Mouse (Mus musculus): ENCODE data around the gene Maml3. TPM values are rescaled to one million over a fixed set of nuclear protein-coding genes. Genes with fewer than 3 reads are reported as not detected.

Maml3 gene
- polyA plus RNA-seq, 1 experiment from 2014 or later = 3.6 TPM

DNA sequence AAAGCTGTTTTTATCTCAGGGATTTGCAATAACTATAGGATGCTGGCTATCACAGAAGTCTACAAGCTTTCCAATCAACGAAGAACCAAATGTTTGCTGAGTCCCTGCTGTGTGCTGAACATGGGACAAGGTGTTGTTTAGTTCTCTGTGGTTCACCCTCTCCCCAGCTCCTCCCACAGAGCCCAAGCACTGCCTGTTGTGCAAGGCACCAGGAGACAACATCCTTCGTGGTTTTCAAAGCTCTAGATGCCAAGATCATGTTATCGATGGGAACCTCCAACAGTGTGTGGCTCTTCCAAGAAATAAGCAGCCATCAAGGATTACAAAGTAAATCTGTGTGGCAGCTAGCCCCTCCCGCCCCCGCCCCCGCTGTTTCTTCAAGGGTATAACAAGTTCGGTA is 374.2 kb downstream of the Maml3 start:
- Histone ChIP-seq H3K9ac (ENCODE audit: low read depth, low read length) (no peak overlapping the region), H3K27ac (ENCODE audit: low read length) (no peak overlapping the region), H3K4me3 (ENCODE audit: low read length) (no peak overlapping the region), H3K4me1 (ENCODE audit: control insufficient read depth, insufficient read depth, low read length) (peaks cover 14% of the 10 kb centered on the region), H3K36me3 (ENCODE audit: control insufficient read depth, insufficient read depth, low read length) (no peaks in the 10 kb centered on the region), H3K4me2 (ENCODE audit: low read depth, low read length) (no peak overlapping the region), H3K9me3 (ENCODE audit: control insufficient read depth, low read length) (no peaks in the 10 kb centered on the region), H3K27me3 (replicated peaks; ENCODE audit: control insufficient read depth, insufficient read depth, low read length) (no peaks in the 10 kb centered on the region)
- WGBS = 90% methylated on average over 7 of the region's 7 CpGs
- no peak for ATAC-seq

DNA sequence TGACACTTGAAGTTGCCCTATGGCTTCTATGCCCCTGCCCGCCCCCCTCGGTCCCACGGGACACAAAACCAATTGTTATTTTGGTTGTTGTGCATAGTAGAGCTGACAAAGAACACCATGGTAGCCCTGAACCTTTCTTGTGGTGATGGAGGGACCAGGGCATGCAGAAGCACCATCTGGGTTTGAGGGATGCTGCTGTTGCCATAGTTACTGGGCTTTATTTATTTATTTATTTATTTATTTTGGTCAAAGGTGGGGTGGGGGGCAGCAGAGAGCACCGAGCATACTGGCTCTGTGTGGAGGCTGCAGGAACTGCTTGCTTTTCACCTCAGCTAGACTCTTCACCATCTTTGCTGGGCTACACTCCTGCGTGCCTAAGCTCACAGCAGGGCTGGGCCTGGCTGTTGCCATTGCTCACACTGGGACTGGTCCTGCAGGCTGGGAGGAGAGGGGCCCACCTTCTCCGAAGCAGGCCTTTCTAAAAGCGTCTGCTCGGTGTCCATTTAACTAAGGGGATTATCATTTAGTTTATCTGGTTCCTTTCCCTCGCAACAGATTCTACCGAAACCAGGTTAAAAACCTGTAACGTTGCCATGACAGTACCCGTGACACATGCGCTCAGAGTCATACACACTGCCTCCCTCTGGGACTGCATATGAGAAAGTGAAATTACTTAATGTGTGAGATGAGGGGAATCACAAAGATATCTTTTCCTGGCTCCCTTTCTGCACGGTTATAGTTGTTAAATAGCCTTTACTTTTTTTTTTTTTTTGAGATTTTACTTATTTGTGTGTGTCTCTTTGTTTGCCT is 375.6 kb downstream of the Maml3 start:
- Histone ChIP-seq H3K4me2 (ENCODE audit: low read depth, low read length) (no peak overlapping the region), H3K9ac (ENCODE audit: low read depth, low read length) (no peak overlapping the region), H3K36me3 (ENCODE audit: control insufficient read depth, insufficient read depth, low read length) (no peaks in the 10 kb centered on the region), H3K4me1 (ENCODE audit: control insufficient read depth, insufficient read depth, low read length) (peaks cover 14% of the 10 kb centered on the region), H3K4me3 (ENCODE audit: low read length) (no peak overlapping the region), H3K9me3 (ENCODE audit: control insufficient read depth, low read length) (no peaks in the 10 kb centered on the region), H3K27me3 (replicated peaks; ENCODE audit: control insufficient read depth, insufficient read depth, low read length) (no peaks in the 10 kb centered on the region), H3K27ac (ENCODE audit: low read length) (no peak overlapping the region)
- WGBS = 72% methylated on average over 14 of the region's 14 CpGs
- ATAC-seq = no peak

DNA sequence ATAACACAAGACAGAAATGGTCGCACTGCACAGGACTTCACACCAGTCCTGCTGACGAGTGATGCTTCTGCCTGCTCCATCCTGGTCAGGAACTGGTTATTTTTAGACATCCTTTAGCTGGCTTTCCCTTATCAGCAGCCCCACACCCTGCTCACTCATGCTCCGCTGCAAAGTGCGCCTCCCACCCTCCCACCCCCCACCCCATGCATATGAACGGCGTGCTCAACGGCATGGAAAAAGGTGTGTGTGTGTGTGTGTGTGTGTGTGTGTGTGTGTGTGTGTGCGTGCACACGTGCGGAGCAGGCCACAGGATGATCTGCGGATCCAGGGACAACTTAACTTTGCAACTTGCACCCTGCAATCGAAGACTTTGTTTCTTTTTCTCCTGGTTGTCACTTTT is 376.4 kb downstream of the Maml3 start:
- H3K36me3 ChIP-seq (ENCODE audit: control insufficient read depth, insufficient read depth, low read length) = no peaks in the 10 kb centered on the region
- H3K27ac ChIP-seq (ENCODE audit: low read length) = no peak overlapping the region
- WGBS = 47% methylated on average over 12 of the region's 12 CpGs
- no peak overlapping the region for H3K4me2 ChIP-seq (ENCODE audit: low read depth, low read length)
- no peak overlapping the region for H3K9ac ChIP-seq (ENCODE audit: low read depth, low read length)
- no peaks in the 10 kb centered on the region for H3K27me3 ChIP-seq (replicated peaks; ENCODE audit: control insufficient read depth, insufficient read depth, low read length)
- H3K4me3 ChIP-seq (ENCODE audit: low read length) = no peak overlapping the region
- H3K9me3 ChIP-seq (ENCODE audit: control insufficient read depth, low read length) = no peaks in the 10 kb centered on the region
- peaks cover 14% of the 10 kb centered on the region for H3K4me1 ChIP-seq (ENCODE audit: control insufficient read depth, insufficient read depth, low read length)
- peak; percentile 80 for ATAC-seq

DNA sequence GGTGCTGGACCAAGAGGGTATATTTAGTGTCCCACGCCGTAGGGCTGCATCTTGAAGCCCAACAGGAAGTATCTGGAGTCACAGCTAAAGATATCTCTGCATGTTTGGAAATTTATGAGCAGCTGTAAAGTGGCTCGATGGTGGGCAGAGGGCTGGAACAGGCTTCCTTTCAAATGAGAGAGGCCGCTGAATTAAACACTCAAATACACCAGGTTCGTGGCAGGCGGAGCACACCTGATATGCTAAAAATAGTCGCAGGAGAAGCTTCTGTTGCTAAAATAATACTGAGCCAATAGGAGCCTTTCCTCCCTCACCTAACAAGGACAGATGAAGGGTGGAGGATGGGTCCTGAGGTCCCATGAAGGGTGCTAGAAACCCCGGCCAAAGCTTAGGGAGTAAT is 376.9 kb downstream of the Maml3 start:
- peak; percentile 43; the same call in 1 of the 2 replicates for ATAC-seq
- Histone ChIP-seq H3K4me2 (ENCODE audit: low read depth, low read length) (no peak overlapping the region), H3K4me1 (ENCODE audit: control insufficient read depth, insufficient read depth, low read length) (peaks cover 14% of the 10 kb centered on the region)

DNA sequence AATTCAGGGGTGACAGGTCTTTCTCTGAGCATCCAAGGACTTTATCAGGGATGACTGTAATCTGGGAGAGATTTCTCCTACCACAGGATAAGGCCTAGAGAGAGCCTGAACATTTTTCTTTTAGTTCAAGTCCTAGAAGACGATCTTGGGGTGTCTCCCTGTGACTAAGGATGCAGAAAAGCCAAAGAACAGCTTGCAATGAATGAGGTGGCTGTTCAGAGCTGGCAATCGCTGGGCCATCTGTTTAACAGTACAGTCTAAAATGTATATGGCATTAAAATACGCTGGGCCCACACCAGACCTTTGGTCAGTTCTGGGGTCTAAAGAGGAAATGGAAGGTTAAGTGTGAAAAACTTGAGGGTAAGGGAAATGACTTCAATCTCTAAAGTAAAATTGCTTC is 377.4 kb downstream of the Maml3 start:
- Histone ChIP-seq H3K9ac (ENCODE audit: low read depth, low read length) (no peak overlapping the region), H3K4me2 (ENCODE audit: low read depth, low read length) (no peak overlapping the region), H3K9me3 (ENCODE audit: control insufficient read depth, low read length) (no peaks in the 10 kb centered on the region), H3K4me1 (ENCODE audit: control insufficient read depth, insufficient read depth, low read length) (peaks cover 14% of the 10 kb centered on the region), H3K4me3 (ENCODE audit: low read length) (no peak overlapping the region), H3K27me3 (replicated peaks; ENCODE audit: control insufficient read depth, insufficient read depth, low read length) (no peaks in the 10 kb centered on the region), H3K36me3 (ENCODE audit: control insufficient read depth, insufficient read depth, low read length) (no peaks in the 10 kb centered on the region), H3K27ac (ENCODE audit: low read length) (peak overlapping the region; percentile 7; the same call in 1 of the 2 replicates)
- 48% methylated on average over 3 of the region's 3 CpGs for WGBS
- no peak for ATAC-seq

More for the DNA sequence above, 376.9 kb downstream of the Maml3 start:
- no peak overlapping the region for H3K4me3 ChIP-seq (ENCODE audit: low read length)
- H3K27ac ChIP-seq (ENCODE audit: low read length) = peak overlapping the region; percentile 7; the same call in 1 of the 2 replicates
- no peak overlapping the region for H3K9ac ChIP-seq (ENCODE audit: low read depth, low read length)
- H3K9me3 ChIP-seq (ENCODE audit: control insufficient read depth, low read length) = no peaks in the 10 kb centered on the region
- WGBS = 24% methylated on average over 8 of the region's 8 CpGs
- no peaks in the 10 kb centered on the region for H3K27me3 ChIP-seq (replicated peaks; ENCODE audit: control insufficient read depth, insufficient read depth, low read length)
- no peaks in the 10 kb centered on the region for H3K36me3 ChIP-seq (ENCODE audit: control insufficient read depth, insufficient read depth, low read length)

DNA sequence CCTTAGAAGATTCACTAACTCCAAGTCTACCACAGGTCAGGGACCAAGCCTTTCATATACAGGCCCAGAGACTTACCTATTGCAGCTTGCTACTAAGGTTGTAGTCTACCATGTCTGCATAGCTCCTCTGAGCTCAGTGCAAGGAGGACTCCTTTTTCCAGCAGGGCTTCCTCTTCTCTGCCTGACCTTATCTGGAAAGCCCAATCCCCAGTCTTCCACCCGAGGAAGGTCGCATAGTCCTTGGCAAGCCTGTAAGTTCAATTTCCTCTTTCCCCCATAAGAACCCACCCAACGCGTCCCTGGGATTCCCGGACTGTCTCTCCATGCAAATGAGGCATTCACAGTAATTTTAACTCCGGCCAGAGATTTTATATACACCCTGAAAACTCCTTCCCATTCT is 378.6 kb downstream of the Maml3 start:
- no peak for ATAC-seq
- Histone ChIP-seq H3K9me3 (ENCODE audit: control insufficient read depth, low read length) (no peaks in the 10 kb centered on the region), H3K36me3 (ENCODE audit: control insufficient read depth, insufficient read depth, low read length) (no peaks in the 10 kb centered on the region), H3K4me3 (ENCODE audit: low read length) (no peak overlapping the region), H3K9ac (ENCODE audit: low read depth, low read length) (no peak overlapping the region), H3K27me3 (replicated peaks; ENCODE audit: control insufficient read depth, insufficient read depth, low read length) (no peaks in the 10 kb centered on the region), H3K4me1 (ENCODE audit: control insufficient read depth, insufficient read depth, low read length) (peaks cover 14% of the 10 kb centered on the region), H3K27ac (ENCODE audit: low read length) (no peak overlapping the region), H3K4me2 (ENCODE audit: low read depth, low read length) (no peak overlapping the region)
- WGBS = 79% methylated on average over 6 of the region's 6 CpGs

DNA sequence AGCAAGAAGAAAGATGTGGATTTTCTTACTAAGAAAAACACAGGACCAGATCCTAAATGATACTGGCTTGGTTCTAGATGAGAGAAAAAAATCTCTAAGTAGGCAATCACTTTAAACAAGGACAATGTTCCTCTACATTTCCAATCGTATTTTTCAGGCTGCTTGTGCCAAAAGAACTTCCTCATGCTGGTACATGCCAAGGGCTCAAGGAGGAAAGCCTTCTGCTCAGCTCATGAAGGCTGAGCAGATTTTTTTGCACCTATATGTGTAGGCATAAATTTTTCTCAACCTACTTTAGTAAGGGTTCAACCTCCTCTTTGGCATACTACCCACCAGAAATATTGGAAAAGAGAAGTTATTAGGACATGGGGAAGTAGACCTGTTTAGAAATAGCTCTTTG is 384.9 kb downstream of the Maml3 start:
- no peaks in the 10 kb centered on the region for H3K9me3 ChIP-seq (ENCODE audit: control insufficient read depth, low read length)
- WGBS = 50% methylated on average over 1 of the region's 1 CpGs
- H3K4me2 ChIP-seq (ENCODE audit: low read depth, low read length) = no peak overlapping the region
- no peak overlapping the region for H3K9ac ChIP-seq (ENCODE audit: low read depth, low read length)
- no peak overlapping the region for H3K27ac ChIP-seq (ENCODE audit: low read length)
- H3K36me3 ChIP-seq (ENCODE audit: control insufficient read depth, insufficient read depth, low read length) = no peaks in the 10 kb centered on the region
- no peaks in the 10 kb centered on the region for H3K27me3 ChIP-seq (replicated peaks; ENCODE audit: control insufficient read depth, insufficient read depth, low read length)
- peaks cover 10% of the 10 kb centered on the region for H3K4me1 ChIP-seq (ENCODE audit: control insufficient read depth, insufficient read depth, low read length)
- no peak overlapping the region for H3K4me3 ChIP-seq (ENCODE audit: low read length)
- no peak for ATAC-seq

DNA sequence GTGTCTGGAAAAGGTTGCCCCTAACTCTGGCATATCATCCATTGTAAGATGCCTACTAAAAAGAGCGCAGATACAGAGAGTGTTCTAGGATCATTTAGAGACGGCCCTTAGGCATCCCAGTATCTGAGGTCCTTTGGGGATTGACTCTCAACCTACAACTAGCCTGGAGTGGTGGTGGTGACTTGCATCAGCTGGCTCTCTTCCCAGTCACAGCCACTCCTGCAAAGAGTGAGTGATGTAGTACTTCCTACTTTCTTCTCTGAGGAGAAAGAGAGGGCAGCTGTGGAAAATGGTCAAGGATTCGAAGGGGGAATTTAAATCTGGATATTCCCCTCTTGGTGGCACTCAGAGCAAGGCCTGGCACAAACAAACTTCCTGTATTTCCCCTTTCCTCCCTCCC is 385.5 kb downstream of the Maml3 start:
- Histone ChIP-seq H3K4me1 (ENCODE audit: control insufficient read depth, insufficient read depth, low read length) (peaks cover 10% of the 10 kb centered on the region), H3K27ac (ENCODE audit: low read length) (no peak overlapping the region), H3K27me3 (replicated peaks; ENCODE audit: control insufficient read depth, insufficient read depth, low read length) (no peaks in the 10 kb centered on the region), H3K36me3 (ENCODE audit: control insufficient read depth, insufficient read depth, low read length) (no peaks in the 10 kb centered on the region), H3K9me3 (ENCODE audit: control insufficient read depth, low read length) (no peaks in the 10 kb centered on the region), H3K4me3 (ENCODE audit: low read length) (no peak overlapping the region), H3K4me2 (ENCODE audit: low read depth, low read length) (no peak overlapping the region), H3K9ac (ENCODE audit: low read depth, low read length) (no peak overlapping the region)
- no peak for ATAC-seq
- WGBS = 69% methylated on average over 3 of the region's 3 CpGs

DNA sequence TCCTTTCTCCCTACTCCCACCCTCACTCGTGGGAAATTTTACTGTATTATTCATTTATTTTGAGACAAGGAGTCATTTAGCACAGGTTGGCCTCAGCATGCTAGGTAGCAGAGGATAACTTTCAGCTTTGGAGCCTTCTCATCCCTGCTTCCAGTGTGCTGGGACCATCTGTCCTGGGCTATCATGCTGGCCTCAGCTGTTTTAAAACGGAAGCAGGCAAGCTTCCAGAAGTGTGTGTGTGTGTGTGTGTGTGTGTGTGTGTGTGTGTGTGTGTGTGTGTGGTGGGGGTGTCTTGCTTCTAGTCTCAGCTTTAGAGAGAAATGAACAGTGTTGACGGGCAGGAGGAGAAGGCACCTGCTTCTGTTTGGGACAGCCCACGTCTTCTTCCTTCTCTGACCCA is 387.0 kb downstream of the Maml3 start:
- ATAC-seq = peak; percentile 58
- Histone ChIP-seq H3K4me3 (ENCODE audit: low read length) (no peak overlapping the region), H3K4me2 (ENCODE audit: low read depth, low read length) (peak overlapping the region; percentile 16; the same call in 1 of the 2 replicates), H3K9me3 (ENCODE audit: control insufficient read depth, low read length) (no peaks in the 10 kb centered on the region), H3K36me3 (ENCODE audit: control insufficient read depth, insufficient read depth, low read length) (no peaks in the 10 kb centered on the region), H3K27me3 (replicated peaks; ENCODE audit: control insufficient read depth, insufficient read depth, low read length) (no peaks in the 10 kb centered on the region), H3K4me1 (ENCODE audit: control insufficient read depth, insufficient read depth, low read length) (peaks cover 10% of the 10 kb centered on the region), H3K27ac (ENCODE audit: low read length) (peak overlapping the region; percentile 35; the same call in 1 of the 2 replicates), H3K9ac (ENCODE audit: low read depth, low read length) (no peak overlapping the region)
- WGBS = 54% methylated on average over 4 of the region's 4 CpGs

All from intestine, embryonic 16.5 days (tissue).